Mouse (Mus musculus) gastrocnemius, postnatal 14 days (tissue): Measurements from ENCODE around the gene Cnppd1. TPM values are rescaled to one million over a fixed set of nuclear protein-coding genes. Genes with fewer than 3 reads are reported as not detected.

Experiments
- DNase-seq: peaks from one replicate; pipeline ENCODE4 v3.0.0; 2021; ENCODE audit warnings: mixed read lengths
- intact Hi-C: fragments of 180-260 bp; cut with DNase I; formaldehyde crosslinking; loops from one replicate; pipeline ENCODE4 v1.15.1; 2025; ENCODE audit warnings: low total_unique reads
- long read RNA-seq, 2 experiments: library from polyadenylated mRNA; stranded (forward); transcript quantifications; one replicate each; pipeline ENCODE4 v2.0.0; 2021
- total RNA-seq, 2 experiments: library from RNA; stranded (reverse); gene quantifications; 2 replicates each; pipeline ENCODE4 v1.2.3; 2021

The Cnppd1 gene
- total RNA-seq = 10 to 100 TPM; 15.1 to 18.4 TPM
- long read RNA-seq, experiment 1, partial matches to known transcripts = 0 of 14 reads
- long read RNA-seq, experiment 1, other reads (novel, unspliced or antisense) = 6 of 14 reads
- long read RNA-seq, experiment 2, transcript Cnppd1-201 (10 exons, 2,429 nt) = minor isoform, 5 of 24 reads
- long read RNA-seq, experiment 2, transcript Cnppd1-202 (9 exons, 3,669 nt) = major isoform, 8 of 24 reads
- long read RNA-seq, experiment 2, partial matches to known transcripts = 4 of 24 reads
- long read RNA-seq, experiment 2, other reads (novel, unspliced or antisense) = 4 of 24 reads

- peak; percentile 96 for DNase-seq
- intact Hi-C loops = no loop called here
Observed at GRCm38 (mm10) chr1:75142301-75143261, at the start of gene Cnppd1, which contains the start of gene Retreg2. Gene Cnppd1 (minus strand): TSS chr1:75142711. Gene Retreg2 (plus strand): TSS chr1:75142778.

GRCm38 (mm10) chr1:75191622-75192402, 49.3 kb upstream of the Cnppd1 start, which contains the start of the genes Ankzf1 and Atg9a:
Gene Ankzf1 (plus strand): TSS chr1:75192151.
Gene Atg9a (minus strand): TSS chr1:75192196.
- peak; percentile 94 for DNase-seq
- intact Hi-C loops = no loop called here

GRCm38 (mm10) chr1:75191258-75191621, 48.7 kb upstream of the Cnppd1 start:
- DNase-seq = no peak

GRCm38 (mm10) chr1:75190577-75190976, 48.1 kb upstream of the Cnppd1 start:
- intact Hi-C loops = no loop called here

More at GRCm38 (mm10) chr1:75191258-75191621, 48.7 kb upstream of the Cnppd1 start:
- intact Hi-C loops = no loop called here

GRCm38 (mm10) chr1:75187914-75188483, 45.5 kb upstream of the Cnppd1 start:
- intact Hi-C loops = no loop called here
- DNase-seq = no peak

More at GRCm38 (mm10) chr1:75190577-75190976, 48.1 kb upstream of the Cnppd1 start:
- no peak for DNase-seq

- no peak for DNase-seq
- intact Hi-C loops = no loop called here
Observed at GRCm38 (mm10) chr1:75187126-75187525, 44.6 kb upstream of the Cnppd1 start.

- DNase-seq = no peak
- intact Hi-C loops = no loop called here
Observed at GRCm38 (mm10) chr1:75185495-75185894, 43.0 kb upstream of the Cnppd1 start.

- DNase-seq = no peak
- intact Hi-C loops = no loop called here
Observed at GRCm38 (mm10) chr1:75182160-75182559, 39.6 kb upstream of the Cnppd1 start.

- no peak for DNase-seq
- intact Hi-C loops = no loop called here
Observed at GRCm38 (mm10) chr1:75181377-75181870, 38.9 kb upstream of the Cnppd1 start.

- intact Hi-C loops = no loop called here
- no peak for DNase-seq
Observed at GRCm38 (mm10) chr1:75180741-75181140, 38.2 kb upstream of the Cnppd1 start.

- peak; percentile 89 for DNase-seq
- intact Hi-C loops = no loop called here
Observed at GRCm38 (mm10) chr1:75180105-75180590, 37.6 kb upstream of the Cnppd1 start, which contains the start of gene Abcb6. Gene Abcb6 (minus strand): TSS chr1:75180392.

- intact Hi-C loops = no loop called here
- DNase-seq = peak; percentile 67
Observed at GRCm38 (mm10) chr1:75179334-75180104, 37.0 kb upstream of the Cnppd1 start.

- peak; percentile 98 for DNase-seq
- intact Hi-C loops = no loop called here
Observed at GRCm38 (mm10) chr1:75168472-75169464, 26.3 kb upstream of the Cnppd1 start, which contains the start of gene Zfand2b. Gene Zfand2b (plus strand): TSS chr1:75168646.

- no peak for DNase-seq
- intact Hi-C loops = no loop called here
Observed at GRCm38 (mm10) chr1:75168093-75168471, 25.6 kb upstream of the Cnppd1 start.

- DNase-seq = no peak
- intact Hi-C loops = no loop called here
Observed at GRCm38 (mm10) chr1:75160256-75160617, 17.7 kb upstream of the Cnppd1 start.

- no peak for DNase-seq
- intact Hi-C loops = no loop called here
Observed at GRCm38 (mm10) chr1:75159540-75160255, 17.2 kb upstream of the Cnppd1 start.
